Mouse (Mus musculus) CH12.LX (cell line): ENCODE results near the gene Cnn3. TPM values are rescaled to one million over a fixed set of nuclear protein-coding genes. Genes with fewer than 3 reads are reported as not detected.

Experiments used
- DNase-seq: peaks from one replicate; pipeline ENCODE4 v3.0.0-alpha.2; 2013; ENCODE audit errors: extremely low read depth
- H3K27ac ChIP-seq: 2 replicates; pipeline ENCODE4 v1.5.1; 2012; ENCODE audit warnings: low read depth, mild to moderate bottlenecking, control low read depth, moderate library complexity; ENCODE audit not compliant: insufficient read depth
- H3K27me3 ChIP-seq: replicated peaks from 2 replicates; pipeline ENCODE3; 2012; ENCODE audit warnings: inconsistent platforms
- H3K36me3 ChIP-seq, 2 experiments: replicated peaks in 1 of 2; 2 replicates each; pipeline versions ENCODE3 to v1.6.1; 2012; ENCODE audit warnings: inconsistent platforms in 1 of 2, low read length in 1 of 2, mild to moderate bottlenecking in 1 of 2, mixed read lengths in 1 of 2, moderate library complexity in 1 of 2; ENCODE audit not compliant: control insufficient read depth in 1 of 2, insufficient read depth in 1 of 2
- H3K4me1 ChIP-seq, 2 experiments: 2 replicates each; pipeline ENCODE4 v1.6.1; 2012; ENCODE audit warnings: inconsistent platforms in 1 of 2, moderate library complexity in 1 of 2; ENCODE audit not compliant: insufficient read depth in 2 of 2, control insufficient read depth in 1 of 2
- H3K4me2 ChIP-seq: 2 replicates; pipeline ENCODE4 v1.6.1; 2012; ENCODE audit warnings: low read depth, mild to moderate bottlenecking, control low read depth; ENCODE audit not compliant: poor library complexity, insufficient read depth, severe bottlenecking
- H3K4me3 ChIP-seq, 3 experiments: fragments of 150-350 bp in 1 of 3; sonication (generic) in 1 of 3; replicated peaks in 1 of 3; 2 replicates each; pipeline versions ENCODE3 to v1.5.1; 2011 to 2012; ENCODE audit warnings: low read depth in 2 of 3, low read length in 2 of 3, mild to moderate bottlenecking in 2 of 3, moderate library complexity in 2 of 3, control low read depth in 1 of 3, improper control_type of control experiment in 1 of 3, inconsistent platforms in 1 of 3, mixed read lengths in 1 of 3; ENCODE audit not compliant: poor library complexity in 1 of 3
- H3K79me2 ChIP-seq: replicated peaks from 2 replicates; pipeline ENCODE4 v1.6.1; 2012; ENCODE audit warnings: mild to moderate bottlenecking, moderate library complexity; ENCODE audit not compliant: control insufficient read depth, poor library complexity, insufficient read depth, severe bottlenecking; ENCODE audit errors: extremely low read depth
- H3K9ac ChIP-seq: 2 replicates; pipeline ENCODE4 v1.6.1; 2012; ENCODE audit warnings: low read depth, mild to moderate bottlenecking, control low read depth, moderate library complexity; ENCODE audit not compliant: insufficient read depth
- H3K9me3 ChIP-seq: replicated peaks from 2 replicates; pipeline ENCODE3; 2012; ENCODE audit warnings: low read length, inconsistent platforms, mixed read lengths
- CHD2 ChIP-seq: IDR thresholded peaks from 2 replicates; pipeline ENCODE4 v1.6.1; 2011; ENCODE audit warnings: low read length, improper control_type of control experiment
- E2F4 ChIP-seq: IDR thresholded peaks from 2 replicates; pipeline ENCODE4 v1.6.1; 2011; ENCODE audit warnings: low read depth, low read length, improper control_type of control experiment; ENCODE audit not compliant: insufficient replicate concordance
- ELF1 ChIP-seq: IDR thresholded peaks from 2 replicates; pipeline ENCODE4 v1.6.1; 2014; ENCODE audit warnings: low read depth, mild to moderate bottlenecking, inconsistent platforms, low read length, improper control_type of control experiment
- EP300 ChIP-seq: IDR thresholded peaks from 2 replicates; pipeline ENCODE4 v1.6.1; 2011; ENCODE audit warnings: low read length, improper control_type of control experiment
- GABPA ChIP-seq: IDR thresholded peaks from 2 replicates; pipeline ENCODE4 v1.6.1; 2012; ENCODE audit warnings: low read depth, low read length, improper control_type of control experiment, inconsistent platforms; ENCODE audit not compliant: insufficient replicate concordance
- HCFC1 ChIP-seq: IDR thresholded peaks from 2 replicates; pipeline ENCODE4 v1.6.1; 2012; ENCODE audit warnings: low read depth, mild to moderate bottlenecking, inconsistent platforms, low read length, improper control_type of control experiment
- MAX ChIP-seq: IDR thresholded peaks from 2 replicates; pipeline ENCODE4 v1.6.1; 2011; ENCODE audit warnings: low read length, improper control_type of control experiment
- MAZ ChIP-seq: IDR thresholded peaks from 2 replicates; pipeline ENCODE4 v1.6.1; 2012; ENCODE audit warnings: low read depth, mild to moderate bottlenecking, inconsistent platforms, low read length, improper control_type of control experiment, moderate library complexity
- MYC ChIP-seq: IDR thresholded peaks from 2 replicates; pipeline ENCODE4 v1.6.1; 2011; ENCODE audit warnings: low read depth, mild to moderate bottlenecking, improper control_type of control experiment, low read length
- NELFE ChIP-seq: IDR thresholded peaks from 2 replicates; pipeline ENCODE4 v1.6.1; 2011; ENCODE audit warnings: low read depth, low read length, improper control_type of control experiment
- NRF1 ChIP-seq: IDR thresholded peaks from 2 replicates; pipeline ENCODE4 v1.6.1; 2014; ENCODE audit warnings: low read depth, mild to moderate bottlenecking, inconsistent platforms, low read length, improper control_type of control experiment, moderate library complexity
- RCOR1 ChIP-seq: conservative IDR thresholded peaks from 2 replicates; pipeline ENCODE4 v1.6.1; 2012; ENCODE audit warnings: low read depth, mild to moderate bottlenecking, inconsistent platforms, low read length, improper control_type of control experiment
- SIN3A ChIP-seq: IDR thresholded peaks from 2 replicates; pipeline ENCODE4 v1.6.1; 2012; ENCODE audit warnings: low read length, improper control_type of control experiment, inconsistent platforms
- SMC3 ChIP-seq: IDR thresholded peaks from 2 replicates; pipeline ENCODE4 v1.6.1; 2011; ENCODE audit warnings: low read depth, low read length, improper control_type of control experiment
- TBP ChIP-seq: conservative IDR thresholded peaks from 2 replicates; pipeline ENCODE4 v1.6.1; 2011; ENCODE audit warnings: low read depth, low read length, improper control_type of control experiment
- TCF12 ChIP-seq: IDR thresholded peaks from 2 replicates; pipeline ENCODE4 v1.6.1; 2014; ENCODE audit warnings: low read depth, mild to moderate bottlenecking, inconsistent platforms, low read length, improper control_type of control experiment
- ZKSCAN1 ChIP-seq: IDR thresholded peaks from 2 replicates; pipeline ENCODE4 v1.6.1; 2012; ENCODE audit warnings: low read depth, inconsistent platforms, low read length, improper control_type of control experiment, borderline replicate concordance
- ZMIZ1 ChIP-seq: IDR thresholded peaks from 2 replicates; pipeline ENCODE4 v1.6.1; 2012; ENCODE audit warnings: low read depth, mild to moderate bottlenecking, inconsistent platforms, low read length, improper control_type of control experiment
- dilution Hi-C: fragments of 300-500 bp; cut with MboI; formaldehyde crosslinking; loops from 2 replicates; pipeline ENCODE4 v1.14.3; 2020; ENCODE audit warnings: low sequenced_read_pairs; ENCODE audit not compliant: extremely low pct_unique_long_range_greater_than_20kb, extremely low pct_ligation_motif_present
- in situ Hi-C: fragments of 300-500 bp; cut with MboI; formaldehyde crosslinking; loops from 3 replicates; pipeline ENCODE4 v1.14.3; 2019; ENCODE audit warnings: low sequenced_read_pairs, low pct_ligation_motif_present, low pct_unique_long_range_greater_than_20kb, mixed read lengths
- polyA plus RNA-seq: library from polyadenylated mRNA; unstranded; fragments of >175 nt; gene quantifications from 2 replicates; pipeline ENCODE4 v1.2.1, GENCODE M21; 2012; ENCODE audit warnings: low read depth; ENCODE audit not compliant: insufficient read length
- total RNA-seq, 2 experiments: library from RNA; depleted of rRNA; stranded (reverse); fragments of 300-350 nt in 1 of 2; fragments of >200 nt in 1 of 2; gene quantifications; 2 replicates each; pipeline ENCODE4 v1.2.3; 2012 to 2014

Cnn3 gene
- total and polyA plus RNA-seq, 3 experiments: 12.5 to 58.5 (median 46.4) TPM

DNA sequence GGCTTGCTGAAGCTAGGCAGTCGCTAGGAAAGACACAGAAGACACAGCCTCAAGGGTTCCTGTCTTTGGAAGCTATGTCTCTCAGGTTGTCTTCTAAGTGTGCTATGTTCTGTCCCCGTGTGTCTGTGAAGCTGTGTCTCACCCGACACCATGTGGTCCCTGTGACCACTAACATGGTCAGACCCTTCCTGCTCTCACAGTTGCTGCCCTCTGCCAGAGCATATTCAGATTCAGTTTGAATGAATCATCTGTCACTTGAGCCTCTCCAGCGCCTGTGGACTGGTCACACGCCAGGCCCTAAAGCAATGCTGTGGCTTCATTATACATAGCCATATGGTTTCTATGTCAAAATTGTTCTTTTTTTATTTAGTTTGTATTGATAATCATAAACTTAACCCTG lies 46.6 kb upstream of the Cnn3 start:
- in situ Hi-C loops: no loop called here
- H3K4me2 ChIP-seq: no peak overlapping the region

DNA sequence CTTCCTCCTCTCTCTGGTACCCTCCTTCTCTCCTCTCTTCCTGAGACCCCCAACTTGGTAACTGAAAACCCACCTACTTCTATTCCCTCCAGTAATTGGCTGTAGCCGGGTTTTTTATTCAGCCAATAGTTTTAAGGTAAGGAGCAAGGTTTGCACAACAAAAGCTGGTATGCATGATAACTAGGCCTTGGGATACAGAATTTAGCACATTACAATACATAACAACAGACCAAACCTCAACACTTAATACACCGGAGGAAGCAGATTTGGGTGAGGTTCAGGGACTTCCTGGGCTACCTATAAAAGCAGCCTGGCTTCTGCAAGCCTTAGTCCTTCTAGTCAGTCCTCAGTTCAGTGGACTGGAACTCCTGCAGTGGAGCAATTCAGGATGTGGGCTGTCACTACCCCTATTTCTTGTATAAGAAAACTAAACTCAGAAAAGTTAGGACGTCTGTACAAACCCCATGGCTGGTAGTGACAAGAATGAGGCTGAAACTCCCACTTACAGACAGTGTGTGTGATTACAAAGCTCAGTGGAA lies 38.8 kb upstream of the Cnn3 start:
- H3K79me2 ChIP-seq: no peaks in the 10 kb centered on the region
- H3K4me3 ChIP-seq: no peak overlapping the region
- in situ Hi-C loops (no loop called here), dilution Hi-C loops (no loop called here)
- TF ChIP-seq E2F4 (no peak), NELFE (no peak), ZMIZ1 (no peak), MYC (no peak), GABPA (no peak), EP300 (no peak), CHD2 (no peak), ZKSCAN1 (no peak), MAZ (no peak), NRF1 (no peak), ELF1 (no peak), SIN3A (no peak), RCOR1 (no peak), HCFC1 (no peak)
- no peak overlapping the region for H3K4me2 ChIP-seq
- no peak overlapping the region for H3K9ac ChIP-seq
- peaks cover 0 to 5% of the 10 kb centered on the region in 2 experiments; a peak in 1 of 4 replicates for H3K4me1 ChIP-seq
- H3K9me3 ChIP-seq: no peaks in the 10 kb centered on the region
- H3K27me3 ChIP-seq: no peaks in the 10 kb centered on the region
- H3K36me3 ChIP-seq: no peaks in the 10 kb centered on the region
- no peak for DNase-seq
- H3K27ac ChIP-seq: no peak overlapping the region

More for the DNA sequence above, 46.6 kb upstream of the Cnn3 start:
- Histone ChIP-seq H3K79me2 (no peaks in the 10 kb centered on the region), H3K9ac (no peak overlapping the region), H3K27ac (no peak overlapping the region), H3K36me3 (no peaks in the 10 kb centered on the region), H3K4me3 (no peak overlapping the region), H3K4me1 (no peaks in the 10 kb centered on the region), H3K27me3 (no peaks in the 10 kb centered on the region)
- dilution Hi-C loops: no loop called here
- TF ChIP-seq SMC3 (no peak), MAX (no peak), TBP (no peak), TCF12 (no peak), EP300 (no peak), NRF1 (no peak)
- TF ChIP-seq, all 38 proteins: peak for 0
- H3K9me3 ChIP-seq: no peaks in the 10 kb centered on the region
- DNase-seq: no peak
